Mouse (Mus musculus) T-cell, adult 2 months (primary cell): ENCODE results near the gene Pepd.

Experiments used
- DNase-seq: peaks from one replicate; pipeline ENCODE4 v3.0.0; 2022; ENCODE audit warnings: low spot score

Gene Pepd

GRCm38 (mm10) chr7:35027801-35028420 lies 115.7 kb downstream of the Pepd start:
- DNase-seq = no peak

GRCm38 (mm10) chr7:35028559-35028958 lies 116.4 kb downstream of the Pepd start:
- no peak for DNase-seq

GRCm38 (mm10) chr7:35029228-35029627 lies 117.0 kb downstream of the Pepd start:
- DNase-seq = no peak

GRCm38 (mm10) chr7:35029648-35030047 lies 117.5 kb downstream of the Pepd start:
- no peak for DNase-seq

GRCm38 (mm10) chr7:35030567-35030966 lies 118.4 kb downstream of the Pepd start:
- no peak for DNase-seq

- no peak for DNase-seq
Observed at GRCm38 (mm10) chr7:35035141-35035553, 123.0 kb downstream of the Pepd start.

GRCm38 (mm10) chr7:35035565-35035964 lies 123.4 kb downstream of the Pepd start:
- no peak for DNase-seq

- DNase-seq = no peak
Observed at GRCm38 (mm10) chr7:35036266-35036731, 124.1 kb downstream of the Pepd start.

GRCm38 (mm10) chr7:35037408-35037807 lies 125.2 kb downstream of the Pepd start:
- no peak for DNase-seq

- DNase-seq = no peak
Observed at GRCm38 (mm10) chr7:35040176-35040972, 128.2 kb downstream of the Pepd start.

GRCm38 (mm10) chr7:35041286-35042208 lies 129.4 kb downstream of the Pepd start:
- DNase-seq = no peak

GRCm38 (mm10) chr7:35042209-35042554 lies 130.0 kb downstream of the Pepd start:
- no peak for DNase-seq

- no peak for DNase-seq
Observed at GRCm38 (mm10) chr7:35042759-35043217, 130.6 kb downstream of the Pepd start.

GRCm38 (mm10) chr7:35043266-35043817 lies 131.2 kb downstream of the Pepd start:
- no peak for DNase-seq

- DNase-seq = no peak
Observed at GRCm38 (mm10) chr7:35044719-35045118, 132.5 kb downstream of the Pepd start.

- no peak for DNase-seq
Observed at GRCm38 (mm10) chr7:35046091-35046490, 133.9 kb downstream of the Pepd start.

- no peak for DNase-seq
Observed at GRCm38 (mm10) chr7:35050540-35050939, 138.4 kb downstream of the Pepd start.

GRCm38 (mm10) chr7:35053161-35053560 lies 141.0 kb downstream of the Pepd start:
- no peak for DNase-seq

GRCm38 (mm10) chr7:35054286-35054685 lies 142.1 kb downstream of the Pepd start:
- no peak for DNase-seq

GRCm38 (mm10) chr7:35054977-35055618 lies 142.9 kb downstream of the Pepd start:
- DNase-seq = no peak

GRCm38 (mm10) chr7:35055619-35056435 lies 143.6 kb downstream of the Pepd start:
- no peak for DNase-seq
